Mouse (Mus musculus) adrenal gland, postnatal 4 days (tissue): Measurements from ENCODE around the gene Scrg1. TPM values are rescaled to one million over a fixed set of nuclear protein-coding genes. Genes with fewer than 3 reads are reported as not detected.
"Not testable (repeated sequence)": the region's sequence is repeated elsewhere in the genome, so short reads cannot be mapped to it uniquely, and the experiment has no call there.

Source experiments
- DNase-seq, 2 experiments: peaks; one replicate each; pipeline ENCODE4 v3.0.0; 2021 to 2022; ENCODE audit warnings: low spot score in 2 of 2, mixed read lengths in 2 of 2
- total RNA-seq, 2 experiments: library from RNA; stranded (reverse); gene quantifications; 2 replicates each; pipeline ENCODE4 v1.2.3; 2021

Gene Scrg1
- total RNA-seq, 2 experiments from 2014 or later, result 1.5 to 1.9 TPM

GRCm38 (mm10) chr8:57453361-57453760, 2.4 kb upstream of the Scrg1 start:
- DNase-seq, result no peak

- DNase-seq, result no peak
These were observed 1.4 kb downstream of the Scrg1 start for GRCm38 (mm10) chr8:57457152-57457551.

- no peak for DNase-seq
These were observed 2.2 kb downstream of the Scrg1 start for GRCm38 (mm10) chr8:57457942-57458341.

- DNase-seq, result no peak
These were observed 7.1 kb downstream of the Scrg1 start for GRCm38 (mm10) chr8:57462839-57463238.

GRCm38 (mm10) chr8:57463757-57464156, 8.0 kb downstream of the Scrg1 start:
- no peak for DNase-seq

DNA sequence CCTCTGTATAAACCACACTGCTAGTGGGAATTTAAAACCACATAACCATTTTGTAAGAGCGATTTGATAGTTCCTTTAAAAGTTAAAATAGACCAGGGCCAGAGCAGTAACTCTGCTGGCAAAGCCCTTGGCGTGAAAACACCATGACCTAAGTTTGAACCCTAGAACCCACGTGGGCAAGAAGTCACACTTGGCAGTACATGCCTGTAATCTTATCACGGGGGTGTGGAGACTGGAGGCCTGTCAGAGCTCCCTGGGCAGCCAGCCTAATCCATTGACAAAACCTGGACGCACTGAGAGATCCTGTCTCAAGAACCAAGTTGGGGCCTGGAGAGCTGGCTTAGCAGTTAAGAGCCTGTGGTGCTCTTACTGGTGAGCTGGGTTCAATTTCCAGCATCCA, 12.9 kb downstream of the Scrg1 start:
- peak; percentile 13 to 35 for DNase-seq

- no peak for DNase-seq
These were observed 15.1 kb downstream of the Scrg1 start for GRCm38 (mm10) chr8:57470863-57471262.

DNA sequence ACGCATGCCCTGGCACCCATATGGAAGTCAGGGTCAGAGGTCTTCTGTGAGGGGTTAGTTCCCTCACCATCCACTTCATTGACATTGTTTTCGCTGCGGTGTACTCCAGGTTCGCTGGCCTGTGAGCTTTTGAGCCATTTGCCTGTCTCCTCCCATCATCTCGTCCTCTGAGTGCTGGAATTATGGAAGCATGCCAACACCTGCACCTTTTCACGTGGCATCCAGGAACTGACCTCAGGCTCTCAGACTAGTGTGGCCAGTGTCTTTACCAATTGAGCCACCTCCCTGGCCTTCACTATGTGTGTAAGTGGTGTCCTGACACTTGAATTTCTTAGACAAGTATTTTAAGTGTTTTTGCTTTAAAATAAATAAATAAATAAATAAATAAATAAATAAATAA, 18.0 kb downstream of the Scrg1 start:
- DNase-seq, result no peak

DNA sequence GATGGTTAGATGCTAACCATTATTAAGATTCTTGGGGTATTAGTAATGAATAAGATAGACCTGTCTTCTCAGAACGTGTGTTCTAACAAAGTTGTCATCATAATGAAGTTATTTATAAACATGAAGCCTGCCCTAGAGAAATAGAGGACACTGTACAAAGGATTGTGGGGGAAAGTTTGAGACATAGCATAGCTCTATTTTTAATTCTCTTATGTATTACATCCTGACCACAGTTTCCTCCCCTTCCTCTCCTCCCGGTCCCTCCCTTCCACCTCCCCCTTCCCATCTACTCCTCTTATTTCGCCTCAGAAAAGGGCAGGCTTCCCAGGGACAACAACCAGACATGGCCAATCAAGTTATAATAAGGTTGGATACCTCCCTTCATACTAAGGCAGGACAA, 22.7 kb downstream of the Scrg1 start:
- no peak for DNase-seq

GRCm38 (mm10) chr8:57479700-57480099, 24.0 kb downstream of the Scrg1 start:
- DNase-seq, result no peak

- DNase-seq, result no peak
These were observed 24.9 kb downstream of the Scrg1 start for GRCm38 (mm10) chr8:57480606-57481005.

- peak; percentile 11 to 19 for DNase-seq
These were observed 31.0 kb downstream of the Scrg1 start for GRCm38 (mm10) chr8:57486491-57487440.

DNA sequence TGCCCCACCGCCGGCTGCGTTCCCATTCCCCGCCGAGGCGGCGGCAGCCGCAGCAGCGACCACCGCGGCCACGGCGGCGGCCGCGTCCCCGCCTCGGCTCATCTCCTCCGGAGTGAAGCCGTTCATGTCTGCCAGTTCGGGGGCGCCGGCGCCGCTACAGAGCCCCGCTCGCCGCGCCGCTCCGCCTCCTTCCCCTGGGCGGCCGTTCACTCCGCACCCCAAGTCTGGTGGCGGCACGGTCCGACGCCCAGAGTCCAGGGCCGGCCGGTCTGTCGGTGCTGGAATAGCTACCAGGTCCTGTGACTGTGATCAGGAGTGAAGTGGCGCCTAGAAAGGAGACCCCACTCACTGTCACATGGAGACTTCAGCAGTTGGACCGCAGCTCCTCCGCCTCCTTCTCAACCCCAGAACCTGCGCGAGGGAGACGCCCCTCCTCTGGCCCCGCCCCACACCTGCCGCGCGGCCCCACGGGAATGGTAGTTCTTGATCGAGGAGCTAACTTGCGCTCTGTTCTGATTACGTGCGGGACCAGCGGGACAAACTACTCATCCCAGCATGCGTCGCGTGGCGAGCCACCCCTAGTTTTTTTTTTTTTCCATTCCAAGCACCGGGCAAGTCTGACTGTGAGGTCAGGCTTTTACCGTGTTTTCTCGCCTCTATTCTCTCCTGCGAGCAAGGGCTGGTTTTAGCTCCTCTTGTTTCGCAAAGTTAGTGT, 31.9 kb downstream of the Scrg1 start, which contains the start of gene Sap30:
Gene Sap30 (minus strand): TSS at position 420 of the 715 bp plus-strand sequence.
- peak; percentile 91 to 97 for DNase-seq

- DNase-seq, result no peak
These were observed 32.6 kb downstream of the Scrg1 start for GRCm38 (mm10) chr8:57488312-57488765.

- no peak for DNase-seq
These were observed 33.6 kb downstream of the Scrg1 start for GRCm38 (mm10) chr8:57489366-57489765.

DNA sequence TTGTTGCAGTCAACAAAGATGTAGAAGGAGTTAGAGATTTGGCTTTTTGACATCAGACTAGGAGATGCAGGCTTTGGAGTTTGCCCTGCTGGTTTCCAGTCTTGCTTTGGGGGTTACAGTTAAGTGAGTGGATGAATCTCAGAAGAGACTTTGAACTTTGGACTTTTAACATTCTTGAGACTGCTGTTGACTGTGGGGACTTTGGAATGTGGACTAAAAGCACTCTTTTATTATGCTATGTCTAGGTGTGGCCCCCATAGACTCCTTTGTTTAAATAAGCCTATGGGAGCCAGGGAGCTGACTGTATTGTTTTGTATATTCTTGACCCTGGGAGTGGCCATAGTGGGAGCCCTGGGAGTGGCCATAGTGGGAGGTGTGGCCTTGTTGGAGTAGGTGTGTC, 34.2 kb downstream of the Scrg1 start:
- DNase-seq, result no peak

GRCm38 (mm10) chr8:57491873-57492272, 36.1 kb downstream of the Scrg1 start:
- no peak for DNase-seq

GRCm38 (mm10) chr8:57498494-57498846, 42.7 kb downstream of the Scrg1 start:
- no peak for DNase-seq

DNA sequence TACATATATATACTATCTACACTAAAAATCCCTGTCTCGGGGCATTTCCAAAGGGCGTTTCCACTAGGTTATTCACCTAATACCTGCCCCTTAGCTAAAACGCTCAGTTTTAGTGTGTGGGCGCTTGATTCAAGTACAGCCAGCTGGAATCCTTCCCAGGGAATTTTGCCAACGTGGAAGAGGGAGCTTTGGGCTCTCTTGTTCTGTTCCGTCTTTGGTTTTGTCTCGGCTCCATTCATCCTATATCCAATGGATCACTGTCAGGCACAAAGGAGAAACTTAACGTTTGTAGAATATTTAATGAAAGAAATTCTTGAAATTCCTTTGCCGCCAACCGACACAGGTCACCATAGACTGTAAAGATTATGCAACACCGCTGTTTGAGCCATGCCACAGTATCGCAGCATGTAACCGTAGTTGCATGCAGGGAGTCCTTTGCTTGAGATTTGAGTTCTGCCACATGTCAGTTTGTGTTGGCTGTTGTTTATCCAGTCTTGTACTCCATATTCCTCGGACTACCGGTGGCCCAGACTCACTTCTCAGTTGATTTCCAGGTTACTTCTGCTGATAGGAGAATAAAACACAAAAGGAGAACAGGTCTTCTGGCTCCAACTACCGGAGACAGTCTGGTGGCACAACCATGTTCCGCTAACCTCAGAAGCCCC, 43.3 kb downstream of the Scrg1 start:
- DNase-seq, result no peak

GRCm38 (mm10) chr8:57503641-57504040, 47.9 kb downstream of the Scrg1 start:
- peak in 1 of 2 experiments; percentile 56 for DNase-seq

DNA sequence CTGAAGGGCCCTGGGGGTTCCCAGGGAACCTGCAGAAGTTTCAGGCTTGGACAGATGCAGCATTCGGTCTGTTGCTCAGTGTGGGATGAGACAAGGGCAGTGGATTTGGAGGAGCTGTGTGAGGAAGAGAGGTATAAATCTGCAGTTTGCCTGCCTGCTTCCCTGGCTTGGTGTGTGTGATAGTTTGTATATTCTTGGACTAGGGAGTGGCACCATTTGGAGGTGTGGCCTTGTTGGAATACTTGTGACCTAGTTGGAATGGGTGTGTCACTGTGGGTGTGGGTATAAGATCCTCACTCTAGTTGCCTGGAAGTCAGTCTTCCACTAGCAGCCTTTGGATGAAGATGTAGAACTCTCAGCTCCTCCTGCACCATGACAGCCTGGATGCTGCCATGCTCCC, 49.8 kb downstream of the Scrg1 start:
- not testable (repeated sequence) for DNase-seq
